ENCODE assay signal across 26 mouse cellular contexts in genomic region chr8:53496885-53497326, GRCm38 (mm10). TPM values are rescaled to one million over a fixed set of nuclear protein-coding genes. Genes with fewer than 3 reads are reported as not detected.
A peak's percentile ranks its signal among the peaks of the same experiment; 100 is the strongest.
DNase-seq lines count a peak whose midpoint lies in the region; ATAC-seq and TF ChIP-seq lines count a peak whose summit lies in the region.
"Had no signal": no experiment of that assay in that cellular context is flagged by ENCODE, and none has a peak within 500 bp of the region (broad histone marks: within the 10 kb centered on the region; RNA-seq: fewer than 3 reads in every experiment).

No protein-coding gene starts in this region.

- H3K36me3 ChIP-seq in forebrain, embryonic 14.5 days (ENCODE audit: control insufficient read depth, insufficient read depth, low read length): no peaks in the 10 kb centered on the region
- H3K36me3 ChIP-seq in forebrain, embryonic 10.5 days (replicated peaks): no peaks in the 10 kb centered on the region
- no peaks in the 10 kb centered on the region for H3K36me3 ChIP-seq in lung, embryonic 14.5 days (ENCODE audit: insufficient read depth)
- H3K36me3 ChIP-seq: embryonic facial prominence, embryonic 12.5 days; embryonic facial prominence, embryonic 15.5 days; forebrain, embryonic 12.5 days; heart, embryonic 10.5 days; hindbrain, embryonic 10.5 days had no signal

- H3K27me3 ChIP-seq in forebrain, embryonic 14.5 days (replicated peaks; ENCODE audit: control insufficient read depth, insufficient read depth, low read length): no peaks in the 10 kb centered on the region
- H3K27me3 ChIP-seq in forebrain, embryonic 10.5 days (ENCODE audit: poor library complexity, severe bottlenecking): no peaks in the 10 kb centered on the region
- no peaks in the 10 kb centered on the region for H3K27me3 ChIP-seq in lung, embryonic 14.5 days (ENCODE audit: insufficient read depth, low read length)
- H3K27me3 ChIP-seq: embryonic facial prominence, embryonic 12.5 days; embryonic facial prominence, embryonic 15.5 days; forebrain, embryonic 12.5 days had no signal

- no peak overlapping the region for H3K4me3 ChIP-seq in forebrain, embryonic 14.5 days (ENCODE audit: low read depth, low read length)
- no peak overlapping the region for H3K4me3 ChIP-seq in forebrain, embryonic 10.5 days
- no peak overlapping the region for H3K4me3 ChIP-seq in lung, embryonic 14.5 days (ENCODE audit: low read depth, low read length)
- H3K4me3 ChIP-seq: embryonic facial prominence, embryonic 12.5 days; embryonic facial prominence, embryonic 15.5 days; forebrain, embryonic 12.5 days; heart, adult 2 months; heart, embryonic 10.5 days; hindbrain, embryonic 10.5 days had no signal

- H3K4me2 ChIP-seq in forebrain, embryonic 14.5 days (ENCODE audit: low read length): no peak overlapping the region
- H3K4me2 ChIP-seq in lung, embryonic 14.5 days: no peak overlapping the region
- H3K4me2 ChIP-seq: embryonic facial prominence, embryonic 12.5 days; embryonic facial prominence, embryonic 15.5 days; forebrain, embryonic 12.5 days had no signal

- no peak overlapping the region for H3K9ac ChIP-seq in forebrain, embryonic 14.5 days (ENCODE audit: low read length)
- no peak overlapping the region for H3K9ac ChIP-seq in lung, embryonic 14.5 days
- H3K9ac ChIP-seq: embryonic facial prominence, embryonic 12.5 days; embryonic facial prominence, embryonic 15.5 days; forebrain, embryonic 12.5 days had no signal

- intact Hi-C loops in left cerebral cortex, postnatal 4 days (cut with DNase I): no loop called here

- TF ChIP-seq CTCF in lung, embryonic 14.5 days (IDR thresholded peaks at IDR 0.05; ENCODE audit: low read depth): no peak
- no peak for TF ChIP-seq CTCF in brain, embryonic 14.5 days (IDR thresholded peaks at IDR 0.05; ENCODE audit: borderline replicate concordance, extremely low read depth, insufficient read depth, insufficient read length)

- TF ChIP-seq POLR2A in brain, embryonic 14.5 days (IDR thresholded peaks at IDR 0.05; ENCODE audit: borderline replicate concordance, extremely low read depth, insufficient read depth, insufficient read length, poor library complexity, severe bottlenecking): no peak

- ATAC-seq in forebrain, embryonic 14.5 days: no peak
- ATAC-seq in lung, embryonic 14.5 days (ENCODE audit: insufficient read depth): no peak
- ATAC-seq: activated CD4-positive, CD25-positive, alpha-beta regulatory T cell, adult 4 months; forebrain, embryonic 16.5 days; hindbrain, postnatal 0 days; inflammation-experienced regulatory T-cells, adult 6 months; intestine, embryonic 16.5 days had no signal

- H3K4me1 ChIP-seq in forebrain, embryonic 14.5 days (ENCODE audit: control insufficient read depth, insufficient read depth, low read length): no peaks in the 10 kb centered on the region
- H3K4me1 ChIP-seq in forebrain, embryonic 10.5 days: no peaks in the 10 kb centered on the region
- H3K4me1 ChIP-seq in lung, embryonic 14.5 days (ENCODE audit: insufficient read depth): no peaks in the 10 kb centered on the region
- H3K4me1 ChIP-seq: embryonic facial prominence, embryonic 12.5 days; embryonic facial prominence, embryonic 15.5 days; forebrain, embryonic 12.5 days; heart, embryonic 10.5 days; hindbrain, embryonic 10.5 days had no signal

- peak; percentile 6 for DNase-seq in forebrain, embryonic 14.5 days (ENCODE audit: low spot score)
- DNase-seq in forebrain, embryonic 10.5 days (ENCODE audit: extremely low spot score, low spot score): no peak
- DNase-seq in lung, embryonic 14.5 days: peak; percentile 12
- no peak for DNase-seq in lung, postnatal 25 days (ENCODE audit: low spot score)
- peak; percentile 41 for DNase-seq in brain, embryonic 14.5 days (ENCODE audit: low read depth)
- no peak for DNase-seq in adrenal gland, postnatal 10 days
- DNase-seq in left cerebral cortex, postnatal 4 days: no peak
- DNase-seq: adrenal gland, adult 8-10 months; adrenal gland, postnatal 36 days; cerebellum, adult 11 months; cerebellum, adult 2 months; cerebellum, adult 9-11 months; cerebellum, postnatal 25 days; gastrocnemius, postnatal 10 days; gastrocnemius, postnatal 36 days; heart, adult 2 months had no signal

- H3K27ac ChIP-seq in forebrain, embryonic 14.5 days (ENCODE audit: low read depth, low read length): no peak overlapping the region
- H3K27ac ChIP-seq in forebrain, embryonic 10.5 days: no peak overlapping the region
- no peak overlapping the region for H3K27ac ChIP-seq in lung, embryonic 14.5 days (ENCODE audit: low read depth)
- H3K27ac ChIP-seq: embryonic facial prominence, embryonic 12.5 days; embryonic facial prominence, embryonic 15.5 days; forebrain, embryonic 12.5 days; heart, adult 2 months; heart, embryonic 10.5 days; hindbrain, embryonic 10.5 days; hindbrain, postnatal 0 days had no signal

- H3K9me3 ChIP-seq in forebrain, embryonic 14.5 days (replicated peaks; ENCODE audit: control insufficient read depth, low read length): no peaks in the 10 kb centered on the region
- no peaks in the 10 kb centered on the region for H3K9me3 ChIP-seq in forebrain, embryonic 10.5 days
- H3K9me3 ChIP-seq in lung, embryonic 14.5 days (ENCODE audit: low read depth, low read length): no peaks in the 10 kb centered on the region
- H3K9me3 ChIP-seq: embryonic facial prominence, embryonic 12.5 days; embryonic facial prominence, embryonic 15.5 days; forebrain, embryonic 12.5 days; heart, embryonic 10.5 days; hindbrain, embryonic 10.5 days had no signal

- WGBS in forebrain, embryonic 14.5 days: 76% methylated on average over 3 of the region's 3 CpGs
- 89% methylated on average over 3 of the region's 3 CpGs for WGBS in forebrain, embryonic 10.5 days
- WGBS in lung, embryonic 14.5 days: 37% methylated on average over 3 of the region's 3 CpGs

RNA-seq across cellular contexts. Expression of gene Aga, which starts 14.6 kb away (rescaled TPM):
- polyA plus RNA-seq in forebrain, embryonic 14.5 days (2014; fragmentation: Nextera tagmentation; extraction: Ambion mirVana): 11.8 and 13.7 TPM in 2 replicates
- polyA plus RNA-seq in forebrain, embryonic 10.5 days (2016; fragmentation: Nextera tagmentation; extraction: Ambion mirVana): 14.5 and 16.3 TPM in 2 replicates
- polyA plus RNA-seq in lung, embryonic 14.5 days (2014; fragmentation: Nextera tagmentation; extraction: Ambion mirVana): 24.9 and 27.5 TPM in 2 replicates
- polyA plus RNA-seq in brain, embryonic 14.5 days (2012; rRNA removed): 2.3 and 5.8 TPM in 2 replicates
- 10 to 100 TPM; 29.4 to 33.3 TPM for total RNA-seq in adrenal gland, postnatal 10 days (2021)
- total RNA-seq in left cerebral cortex, postnatal 4 days (2021): 1 to 10 TPM; 4.9 to 5.8 TPM

Comparison
In these comparisons a context has a peak if more than half of its experiments do, and no peak if none do; other contexts are left out.
1. DNase-seq: peak in forebrain, embryonic 14.5 days (single experiment), lung, embryonic 14.5 days (single experiment) and brain, embryonic 14.5 days (single experiment); none in forebrain, embryonic 10.5 days (single experiment), lung, postnatal 25 days (single experiment), adrenal gland, postnatal 10 days (single experiment) and left cerebral cortex, postnatal 4 days (single experiment).